Mouse (Mus musculus) kidney, embryonic 16.5 days (tissue): ENCODE measurements around the gene Cacna1a. TPM values are rescaled to one million over a fixed set of nuclear protein-coding genes. Genes with fewer than 3 reads are reported as not detected.

ENCODE experiments used
- ATAC-seq: fragments of 200-750 bp; cut with Nextera tagmentation; 2 replicates; pipeline ENCODE4 v1.8.0; 2017; ENCODE audit warnings: moderate TSS enrichment; ENCODE audit not compliant: low FRiP score, low TSS enrichment
- H3K27ac ChIP-seq: fragments of 300-500 bp; sonication (generic); 2 replicates; pipeline ENCODE4 v1.5.1; 2014; ENCODE audit warnings: low read length
- H3K27me3 ChIP-seq: fragments of 300-500 bp; sonication (generic); 2 replicates; pipeline ENCODE4 v1.6.1; 2014; ENCODE audit warnings: low read length, control low read depth, mixed read lengths; ENCODE audit not compliant: insufficient read depth
- H3K36me3 ChIP-seq: fragments of 300-500 bp; sonication (generic); 2 replicates; pipeline ENCODE4 v1.6.1; 2014; ENCODE audit warnings: low read length, control low read depth, mixed read lengths; ENCODE audit not compliant: insufficient read depth
- H3K4me1 ChIP-seq: fragments of 300-500 bp; sonication (generic); 2 replicates; pipeline ENCODE4 v1.6.1; 2014; ENCODE audit warnings: low read length, control low read depth, mixed read lengths; ENCODE audit not compliant: insufficient read depth
- H3K4me2 ChIP-seq: fragments of 300-500 bp; sonication (generic); replicated peaks from 2 replicates; pipeline ENCODE4 v1.6.1; 2014; ENCODE audit warnings: low read depth, low read length
- H3K4me3 ChIP-seq: fragments of 300-500 bp; sonication (generic); 2 replicates; pipeline ENCODE4 v1.5.1; 2014; ENCODE audit warnings: mild to moderate bottlenecking, low read length
- H3K9ac ChIP-seq: fragments of 300-500 bp; sonication (generic); replicated peaks from 2 replicates; pipeline ENCODE4 v1.6.1; 2014; ENCODE audit warnings: low read length
- H3K9me3 ChIP-seq: fragments of 300-500 bp; sonication (generic); 2 replicates; pipeline ENCODE4 v1.6.1; 2016; ENCODE audit warnings: low read length, control low read depth
- WGBS: fragments of 180-500 bp; shearing (Covaris S2); extraction: QIAGEN DNeasy Blood & Tissue Kit; methylation state at CpG from one replicate; pipeline ENCODE4 v1.1.7; 2014; 5-methylcytosine and 5-hydroxymethylcytosine counted together
- polyA plus RNA-seq: library from polyadenylated mRNA; unstranded; fragments of >200 nt; fragmentation: Nextera tagmentation; extraction: Ambion mirVana; gene quantifications from 2 replicates; pipeline ENCODE4 v1.2.1, GENCODE M21; 2015

Cacna1a gene
- polyA plus RNA-seq, 1 experiment from 2014 or later = 2.0 TPM

- no peaks in the 10 kb centered on the region for H3K27me3 ChIP-seq
- no peak for ATAC-seq
- no peak overlapping the region for H3K4me3 ChIP-seq
- no peaks in the 10 kb centered on the region for H3K36me3 ChIP-seq
- no peaks in the 10 kb centered on the region for H3K4me1 ChIP-seq
- 46% methylated on average over 2 of the region's 2 CpGs for WGBS
- H3K9me3 ChIP-seq = no peaks in the 10 kb centered on the region
- H3K27ac ChIP-seq = no peak overlapping the region
- H3K9ac ChIP-seq = no peak overlapping the region
- H3K4me2 ChIP-seq = no peak overlapping the region
These were observed 198.0 kb downstream of the Cacna1a start for GRCm38 (mm10) chr8:84586221-84586620.

GRCm38 (mm10) chr8:84588498-84588897, 200.3 kb downstream of the Cacna1a start:
- Histone ChIP-seq H3K4me3 (no peak overlapping the region), H3K9me3 (no peaks in the 10 kb centered on the region), H3K27me3 (no peaks in the 10 kb centered on the region), H3K4me1 (no peaks in the 10 kb centered on the region), H3K9ac (no peak overlapping the region), H3K27ac (no peak overlapping the region), H3K36me3 (no peaks in the 10 kb centered on the region), H3K4me2 (no peak overlapping the region)
- 75% methylated on average over 11 of the region's 11 CpGs for WGBS
- ATAC-seq = no peak

- H3K9ac ChIP-seq = no peak overlapping the region
- peak; percentile 37; the same call in 1 of the 2 replicates for ATAC-seq
These were observed 203.9 kb downstream of the Cacna1a start for GRCm38 (mm10) chr8:84592015-84592662.

GRCm38 (mm10) chr8:84593143-84593542, 204.9 kb downstream of the Cacna1a start:
- H3K9ac ChIP-seq = no peak overlapping the region
- no peaks in the 10 kb centered on the region for H3K36me3 ChIP-seq
- no peak for ATAC-seq
- WGBS = 67% methylated on average over 1 of the region's 1 CpGs
- no peak overlapping the region for H3K27ac ChIP-seq
- H3K4me1 ChIP-seq = no peaks in the 10 kb centered on the region
- H3K27me3 ChIP-seq = no peaks in the 10 kb centered on the region
- H3K4me3 ChIP-seq = no peak overlapping the region
- 0 out of 2 replicates have a peak, but pooled peaks cover 4% of the 10 kb centered on the region for H3K9me3 ChIP-seq
- H3K4me2 ChIP-seq = no peak overlapping the region

More at GRCm38 (mm10) chr8:84592015-84592662, 203.9 kb downstream of the Cacna1a start:
- Histone ChIP-seq H3K36me3 (no peaks in the 10 kb centered on the region), H3K4me1 (no peaks in the 10 kb centered on the region), H3K27me3 (no peaks in the 10 kb centered on the region), H3K9me3 (0 out of 2 replicates have a peak, but pooled peaks cover 4% of the 10 kb centered on the region), H3K4me2 (no peak overlapping the region), H3K4me3 (no peak overlapping the region), H3K27ac (no peak overlapping the region)
- WGBS = 26% methylated on average over 15 of the region's 15 CpGs

- no peak for ATAC-seq
- Histone ChIP-seq H3K4me3 (no peak overlapping the region), H3K27me3 (no peaks in the 10 kb centered on the region), H3K36me3 (no peaks in the 10 kb centered on the region), H3K27ac (no peak overlapping the region), H3K4me2 (no peak overlapping the region), H3K9me3 (0 out of 2 replicates have a peak, but pooled peaks cover 4% of the 10 kb centered on the region), H3K9ac (no peak overlapping the region), H3K4me1 (no peaks in the 10 kb centered on the region)
- 70% methylated on average over 9 of the region's 9 CpGs for WGBS
These were observed 206.0 kb downstream of the Cacna1a start for GRCm38 (mm10) chr8:84594099-84594780.

GRCm38 (mm10) chr8:84595648-84596047, 207.4 kb downstream of the Cacna1a start:
- no peak for ATAC-seq
- no peak overlapping the region for H3K4me3 ChIP-seq
- H3K4me1 ChIP-seq = peaks cover 6% of the 10 kb centered on the region; the same call in 1 of the 2 replicates
- no peaks in the 10 kb centered on the region for H3K36me3 ChIP-seq
- no peak overlapping the region for H3K9ac ChIP-seq
- no peak overlapping the region for H3K27ac ChIP-seq
- no peak overlapping the region for H3K4me2 ChIP-seq
- 0 out of 2 replicates have a peak, but pooled peaks cover 4% of the 10 kb centered on the region for H3K9me3 ChIP-seq
- no peaks in the 10 kb centered on the region for H3K27me3 ChIP-seq
- 20% methylated on average over 9 of the region's 9 CpGs for WGBS

- Histone ChIP-seq H3K27me3 (peaks cover 10% of the 10 kb centered on the region), H3K36me3 (no peaks in the 10 kb centered on the region), H3K9ac (no peak overlapping the region), H3K4me3 (no peak overlapping the region), H3K4me2 (no peak overlapping the region), H3K9me3 (0 out of 2 replicates have a peak, but pooled peaks cover 4% of the 10 kb centered on the region), H3K4me1 (peaks cover 17% of the 10 kb centered on the region), H3K27ac (no peak overlapping the region)
- 86% methylated on average over 1 of the region's 1 CpGs for WGBS
- ATAC-seq = no peak
These were observed 211.2 kb downstream of the Cacna1a start for GRCm38 (mm10) chr8:84599401-84599800.

GRCm38 (mm10) chr8:84600311-84600907, 212.2 kb downstream of the Cacna1a start:
- WGBS = 12% methylated on average over 22 of the region's 26 CpGs
- H3K9ac ChIP-seq = peak overlapping the region; percentile 54
- peaks cover 17% of the 10 kb centered on the region for H3K4me1 ChIP-seq
- H3K36me3 ChIP-seq = no peaks in the 10 kb centered on the region
- peak overlapping the region; percentile 59 for H3K4me2 ChIP-seq
- H3K27ac ChIP-seq = no peak overlapping the region
- H3K27me3 ChIP-seq = peaks cover 10% of the 10 kb centered on the region
- H3K9me3 ChIP-seq = 0 out of 2 replicates have a peak, but pooled peaks cover 4% of the 10 kb centered on the region
- ATAC-seq = peak; percentile 30
- H3K4me3 ChIP-seq = peak overlapping the region; percentile 40

GRCm38 (mm10) chr8:84601221-84601751, 213.0 kb downstream of the Cacna1a start:
- 0 out of 2 replicates have a peak, but pooled peaks cover 1% of the 10 kb centered on the region for H3K9me3 ChIP-seq
- peak; percentile 35; the same call in 1 of the 2 replicates for ATAC-seq
- peak overlapping the region; percentile 48 for H3K9ac ChIP-seq
- peak overlapping the region; percentile 59 for H3K4me2 ChIP-seq
- H3K27ac ChIP-seq = no peak overlapping the region
- peaks cover 10% of the 10 kb centered on the region for H3K27me3 ChIP-seq
- H3K4me3 ChIP-seq = peak overlapping the region; percentile 40
- whole genome bisulfite sequencing = 2% methylated on average over 19 of the region's 19 CpGs
- no peaks in the 10 kb centered on the region for H3K36me3 ChIP-seq
- H3K4me1 ChIP-seq = peaks cover 17% of the 10 kb centered on the region
